Comparison of ENCODE assay signal across 8 mouse cellular contexts in the genomic region with DNA sequence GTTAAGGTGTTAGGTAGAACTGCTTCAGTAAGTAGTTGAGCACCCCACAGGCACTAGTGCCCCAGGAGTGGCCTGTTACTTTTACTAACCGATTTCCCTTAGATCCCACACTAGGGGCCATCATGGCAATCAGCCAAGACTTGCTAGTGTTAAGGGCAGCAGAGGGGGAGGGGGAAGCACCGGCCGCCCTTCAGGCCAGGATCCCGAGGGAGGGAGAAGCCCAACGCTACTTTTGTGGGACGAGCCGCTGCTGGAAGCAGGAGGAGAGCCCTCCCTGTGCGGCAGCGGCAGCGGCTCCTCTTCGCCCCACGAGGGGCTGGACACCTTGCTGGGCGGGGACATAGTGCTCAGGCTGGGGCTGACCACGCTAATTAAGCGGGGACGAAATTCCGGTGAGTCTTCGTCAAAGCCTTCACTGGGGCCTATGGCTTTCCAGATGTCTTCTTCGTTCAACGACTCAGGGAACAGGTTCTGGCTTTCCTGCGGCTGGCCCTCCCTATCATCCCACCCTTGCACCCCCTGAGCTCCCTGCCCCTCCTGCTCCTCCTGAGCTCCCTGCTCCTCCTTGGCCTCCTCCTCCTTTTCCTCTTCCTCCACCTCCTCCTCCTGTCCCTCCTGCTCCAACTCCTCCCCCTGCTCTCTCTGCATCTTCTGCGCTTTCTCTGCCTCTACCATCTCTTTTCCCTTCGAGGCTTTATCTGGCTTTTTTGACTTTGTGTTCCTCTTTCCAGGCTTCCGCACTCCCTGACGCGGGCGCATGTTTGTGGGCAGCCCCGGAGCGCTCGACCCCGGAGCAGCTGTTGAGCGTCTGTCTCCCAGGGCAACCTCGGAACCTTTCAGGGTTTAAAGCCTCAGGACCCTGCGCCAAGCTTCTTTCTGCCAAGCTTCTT. TPM values are rescaled to one million over a fixed set of nuclear protein-coding genes. Genes with fewer than 3 reads are reported as not detected.
DNase-seq lines count a peak whose midpoint lies in the region; ATAC-seq and TF ChIP-seq lines count a peak whose summit lies in the region.

A gene (minus strand): TSS at position 802 of the 890 bp plus-strand sequence.

- peak within 1 kb of the TSS; percentile 71 for H3K4me2 ChIP-seq in liver, embryonic 12.5 days
- H3K4me2 ChIP-seq in myocyte (ENCODE audit: low read depth), result peak within 1 kb of the TSS; percentile 94

- TF ChIP-seq POLR2A in myocyte (IDR thresholded peaks at IDR 0.05; ENCODE audit: insufficient read length, low read depth), result no peak

- ATAC-seq in liver, embryonic 12.5 days, result peak; percentile 47; the same call in 1 of the 2 replicates

- no peaks in the 10 kb centered on the region for H3K36me3 ChIP-seq in liver, embryonic 12.5 days
- no peaks in the 10 kb centered on the region for H3K36me3 ChIP-seq in myocyte (ENCODE audit: control insufficient read depth, insufficient read depth)

- peaks cover 12% of the 10 kb centered on the region for H3K4me1 ChIP-seq in liver, embryonic 12.5 days

- no peaks in the 10 kb centered on the region for H3K79me2 ChIP-seq in myocyte (ENCODE audit: control insufficient read depth, insufficient read depth)

- no peaks in the 10 kb centered on the region for H3K9me3 ChIP-seq in liver, embryonic 12.5 days (replicated peaks)

- H3K27ac ChIP-seq in liver, embryonic 12.5 days, result no peak within 1 kb of the TSS

- H3ac ChIP-seq in myocyte (ENCODE audit: control insufficient read depth, insufficient read length), result no peak within 1 kb of the TSS

- peak; percentile 88 for DNase-seq in heart, adult 11 months
- DNase-seq in heart, adult 8-10 months (ENCODE audit: low spot score), result no peak
- peak; percentile 17 to 27 for DNase-seq in cerebellum, postnatal 36 days
- peak; percentile 17 to 36 for DNase-seq in gastrocnemius, postnatal 4 days (ENCODE audit: low spot score in 2 of 2)
- peak; percentile 29 to 36 for DNase-seq in kidney, adult 8-10 months
- DNase-seq in testis, postnatal 10 days (ENCODE audit: low spot score), result peak; percentile 54

- WGBS in liver, embryonic 12.5 days (ENCODE audit: insufficient replicate concordance), result 2% methylated on average over 34 of the region's 34 CpGs

- peak within 1 kb of the TSS; percentile 38; the same call in 1 of the 2 replicates for H3K9ac ChIP-seq in liver, embryonic 12.5 days

- peak within 1 kb of the TSS; percentile 45 for H3K4me3 ChIP-seq in liver, embryonic 12.5 days
- H3K4me3 ChIP-seq in myocyte, result peak within 1 kb of the TSS; percentile 27

- H3K27me3 ChIP-seq in liver, embryonic 12.5 days (replicated peaks), result no peaks in the 10 kb centered on the region
- H3K27me3 ChIP-seq in myocyte (ENCODE audit: control insufficient read depth, insufficient read depth, insufficient read length), result no peaks in the 10 kb centered on the region

TF ChIP-seq in myocyte, 11 proteins besides CTCF, POLR2A, EP300 and RAD21:
- TF ChIP-seq REST (IDR thresholded peaks at IDR 0.05; ENCODE audit: insufficient read depth, insufficient read length) (no peak), MYOG (IDR thresholded peaks at IDR 0.05; ENCODE audit: control insufficient read depth in 1 of 3, insufficient read depth in 1 of 3, insufficient read length in 2 of 3, low read depth in 2 of 3) (peak in 2 of 3 experiments; percentile 33 to 73), MYOD1 (IDR thresholded peaks at IDR 0.05; ENCODE audit: control insufficient read depth in 1 of 3, insufficient read length in 2 of 3, low read depth in 2 of 3) (peak in 2 of 3 experiments; percentile 50 to 58)

RNA-seq across cellular contexts. Expression of the gene that starts here (rescaled TPM):
- total RNA-seq in heart, adult 8-10 months (2022), result not detected
- under 1 TPM in 1 of 2 experiments, not detected in 1; 0.13 TPM for total RNA-seq in gastrocnemius, postnatal 4 days (2021)
- polyA plus RNA-seq in liver, embryonic 12.5 days (2016; fragmentation: Nextera tagmentation; extraction: Ambion mirVana), result not detected in 2 replicates
- polyA plus RNA-seq in myocyte (2012; fragmentation: generic; extraction: Trizol), result 0.20 TPM

Comparison
In these comparisons a context has a peak if more than half of its experiments do, and no peak if none do; other contexts are left out.
1. Peak in DNase-seq in gastrocnemius, postnatal 4 days; RNA of the gene not detected or under 1 TPM.
2. Peak in ATAC-seq, H3K4me3 ChIP-seq, H3K9ac ChIP-seq and H3K4me2 ChIP-seq in liver, embryonic 12.5 days; RNA of the gene not detected or under 1 TPM.